Mouse (Mus musculus) liver, embryonic 15.5 days (tissue): ENCODE results near the gene Zbtb16. TPM values are rescaled to one million over a fixed set of nuclear protein-coding genes. Genes with fewer than 3 reads are reported as not detected.

ENCODE experiments used
- ATAC-seq: fragments of 200-750 bp; cut with Nextera tagmentation; 2 replicates; pipeline ENCODE4 v1.8.0; 2017; ENCODE audit warnings: moderate number of reproducible peaks, mild to moderate bottlenecking, moderate library complexity; ENCODE audit not compliant: insufficient read depth
- H3K27ac ChIP-seq: fragments of 300-500 bp; sonication (generic); replicated peaks from 2 replicates; pipeline ENCODE4 v1.5.1; 2015; ENCODE audit warnings: mild to moderate bottlenecking, inconsistent platforms
- H3K27me3 ChIP-seq: fragments of 300-500 bp; sonication (generic); 2 replicates; pipeline ENCODE4 v1.6.1; 2015; ENCODE audit warnings: mild to moderate bottlenecking, inconsistent platforms
- H3K36me3 ChIP-seq: fragments of 300-500 bp; sonication (generic); replicated peaks from 2 replicates; pipeline ENCODE4 v1.6.1; 2015; ENCODE audit warnings: moderate library complexity, mild to moderate bottlenecking, inconsistent platforms
- H3K4me1 ChIP-seq: fragments of 300-500 bp; sonication (generic); replicated peaks from 2 replicates; pipeline ENCODE4 v1.6.1; 2015; ENCODE audit warnings: inconsistent platforms
- H3K4me2 ChIP-seq: fragments of 300-500 bp; sonication (generic); 2 replicates; pipeline ENCODE4 v1.6.1; 2015; ENCODE audit warnings: moderate library complexity, mild to moderate bottlenecking, inconsistent platforms
- H3K4me3 ChIP-seq: fragments of 300-500 bp; sonication (generic); replicated peaks from 2 replicates; pipeline ENCODE4 v1.5.1; 2015; ENCODE audit warnings: mild to moderate bottlenecking, inconsistent platforms
- H3K9ac ChIP-seq: fragments of 300-500 bp; sonication (generic); 2 replicates; pipeline ENCODE4 v1.6.1; 2015; ENCODE audit warnings: moderate library complexity, mild to moderate bottlenecking, inconsistent platforms
- H3K9me3 ChIP-seq: fragments of 300-500 bp; sonication (generic); replicated peaks from 2 replicates; pipeline ENCODE4 v1.6.1; 2016; ENCODE audit warnings: inconsistent platforms
- WGBS: fragments of 180-500 bp; shearing (Covaris S2); methylation state at CpG from one replicate; pipeline ENCODE4 v1.1.7; 2015; ENCODE audit warnings: mixed read lengths; ENCODE audit not compliant: insufficient replicate concordance; 5-methylcytosine and 5-hydroxymethylcytosine counted together
- polyA plus RNA-seq: library from polyadenylated mRNA; unstranded; fragments of >200 nt; fragmentation: Nextera tagmentation; extraction: Ambion mirVana; gene quantifications from 2 replicates; pipeline ENCODE4 v1.2.1, GENCODE M21; 2015

Gene Zbtb16
- polyA plus RNA-seq, 1 experiment from 2014 or later, result 0.54 TPM

- no peak for ATAC-seq
Observed at GRCm38 (mm10) chr9:48724733-48725132, 111.3 kb downstream of the Zbtb16 start.

GRCm38 (mm10) chr9:48723511-48724304 lies 112.3 kb downstream of the Zbtb16 start:
- Histone ChIP-seq H3K4me3 (no peak overlapping the region), H3K36me3 (no peaks in the 10 kb centered on the region), H3K4me1 (peaks cover 16% of the 10 kb centered on the region), H3K9ac (no peak overlapping the region), H3K27me3 (0 out of 2 replicates have a peak, but pooled peaks cover 3% of the 10 kb centered on the region), H3K4me2 (peak overlapping the region; percentile 27), H3K27ac (peak overlapping the region; percentile 48; the same call in 1 of the 2 replicates), H3K9me3 (no peaks in the 10 kb centered on the region)
- ATAC-seq, result peak; percentile 90
- 11% methylated on average over 10 of the region's 10 CpGs for WGBS

More at GRCm38 (mm10) chr9:48724733-48725132, 111.3 kb downstream of the Zbtb16 start:
- no peak overlapping the region for H3K4me3 ChIP-seq
- H3K36me3 ChIP-seq, result no peaks in the 10 kb centered on the region
- H3K9me3 ChIP-seq, result no peaks in the 10 kb centered on the region
- H3K4me2 ChIP-seq, result no peak overlapping the region
- 38% methylated on average over 3 of the region's 3 CpGs for WGBS
- no peak overlapping the region for H3K27ac ChIP-seq
- peaks cover 6% of the 10 kb centered on the region; the same call in 1 of the 2 replicates for H3K27me3 ChIP-seq
- no peak overlapping the region for H3K9ac ChIP-seq
- H3K4me1 ChIP-seq, result peaks cover 16% of the 10 kb centered on the region

DNA sequence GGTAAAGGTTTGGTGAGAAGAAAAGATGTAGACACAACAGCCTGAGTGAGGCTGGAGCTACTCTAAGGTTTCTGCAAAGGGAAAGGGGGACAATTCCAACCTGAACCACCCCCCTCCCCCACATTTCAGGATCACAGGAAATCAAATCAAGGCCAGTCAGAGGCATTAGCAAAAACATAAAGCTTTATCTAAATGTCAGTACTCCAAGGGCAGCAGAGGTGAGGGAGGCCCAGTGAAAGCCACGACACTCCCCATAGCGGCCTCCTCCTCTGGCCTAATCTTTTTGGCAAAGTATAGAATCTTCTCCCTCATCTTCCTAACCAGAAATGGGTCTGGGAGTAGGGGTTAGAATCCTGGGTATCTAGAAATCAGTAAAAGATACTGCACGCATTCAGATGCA lies 113.0 kb downstream of the Zbtb16 start:
- Histone ChIP-seq H3K4me2 (peak overlapping the region; percentile 27; the same call in 1 of the 2 replicates), H3K27me3 (0 out of 2 replicates have a peak, but pooled peaks cover 3% of the 10 kb centered on the region), H3K36me3 (no peaks in the 10 kb centered on the region), H3K9ac (no peak overlapping the region), H3K9me3 (no peaks in the 10 kb centered on the region), H3K4me3 (no peak overlapping the region), H3K4me1 (peaks cover 16% of the 10 kb centered on the region), H3K27ac (no peak overlapping the region)
- no peak for ATAC-seq
- WGBS, result 10% methylated on average over 3 of the region's 3 CpGs

- ATAC-seq, result no peak
- Histone ChIP-seq H3K27me3 (0 out of 2 replicates have a peak, but pooled peaks cover 3% of the 10 kb centered on the region), H3K27ac (no peak overlapping the region), H3K36me3 (no peaks in the 10 kb centered on the region), H3K9me3 (no peaks in the 10 kb centered on the region), H3K4me1 (peaks cover 16% of the 10 kb centered on the region), H3K4me2 (no peak overlapping the region), H3K4me3 (no peak overlapping the region), H3K9ac (no peak overlapping the region)
- WGBS, result 56% methylated on average over 3 of the region's 3 CpGs
Observed at GRCm38 (mm10) chr9:48722261-48722920, 113.6 kb downstream of the Zbtb16 start.

DNA sequence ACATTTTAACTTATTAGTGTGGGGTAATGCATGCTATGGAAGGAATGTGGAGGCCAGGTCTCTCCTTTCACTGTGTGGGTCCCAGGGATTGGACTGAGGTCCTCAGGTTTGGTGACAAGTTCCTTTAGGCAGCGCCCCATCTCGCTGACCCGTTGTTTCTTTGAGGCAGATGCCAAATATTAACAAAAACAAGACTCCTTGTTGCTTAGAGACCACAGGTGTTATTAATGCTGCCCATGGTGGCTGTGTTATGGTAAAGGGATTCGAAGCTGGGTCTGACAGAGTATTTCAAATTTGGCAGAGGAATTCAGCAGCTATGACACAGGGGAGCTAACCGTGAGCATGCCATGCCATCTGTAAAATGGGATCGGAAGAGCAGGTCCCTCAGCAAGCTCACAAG lies 114.4 kb downstream of the Zbtb16 start:
- Histone ChIP-seq H3K4me1 (peaks cover 16% of the 10 kb centered on the region), H3K9me3 (no peaks in the 10 kb centered on the region), H3K9ac (no peak overlapping the region), H3K27ac (no peak overlapping the region), H3K4me3 (no peak overlapping the region), H3K36me3 (no peaks in the 10 kb centered on the region), H3K4me2 (no peak overlapping the region), H3K27me3 (0 out of 2 replicates have a peak, but pooled peaks cover 3% of the 10 kb centered on the region)
- 74% methylated on average over 6 of the region's 6 CpGs for WGBS
- no peak for ATAC-seq

GRCm38 (mm10) chr9:48721172-48721571 lies 114.8 kb downstream of the Zbtb16 start:
- ATAC-seq, result no peak
- H3K27me3 ChIP-seq, result 0 out of 2 replicates have a peak, but pooled peaks cover 3% of the 10 kb centered on the region
- no peaks in the 10 kb centered on the region for H3K9me3 ChIP-seq
- no peak overlapping the region for H3K4me3 ChIP-seq
- no peak overlapping the region for H3K9ac ChIP-seq
- peaks cover 16% of the 10 kb centered on the region for H3K4me1 ChIP-seq
- WGBS, result 62% methylated on average over 3 of the region's 3 CpGs
- H3K27ac ChIP-seq, result no peak overlapping the region
- H3K36me3 ChIP-seq, result no peaks in the 10 kb centered on the region
- no peak overlapping the region for H3K4me2 ChIP-seq

GRCm38 (mm10) chr9:48720251-48720963 lies 115.6 kb downstream of the Zbtb16 start:
- 57% methylated on average over 12 of the region's 12 CpGs for WGBS
- Histone ChIP-seq H3K9me3 (no peaks in the 10 kb centered on the region), H3K9ac (no peak overlapping the region), H3K27me3 (no peaks in the 10 kb centered on the region), H3K36me3 (no peaks in the 10 kb centered on the region), H3K4me3 (no peak overlapping the region), H3K4me2 (no peak overlapping the region), H3K27ac (no peak overlapping the region), H3K4me1 (peaks cover 16% of the 10 kb centered on the region)
- no peak for ATAC-seq

DNA sequence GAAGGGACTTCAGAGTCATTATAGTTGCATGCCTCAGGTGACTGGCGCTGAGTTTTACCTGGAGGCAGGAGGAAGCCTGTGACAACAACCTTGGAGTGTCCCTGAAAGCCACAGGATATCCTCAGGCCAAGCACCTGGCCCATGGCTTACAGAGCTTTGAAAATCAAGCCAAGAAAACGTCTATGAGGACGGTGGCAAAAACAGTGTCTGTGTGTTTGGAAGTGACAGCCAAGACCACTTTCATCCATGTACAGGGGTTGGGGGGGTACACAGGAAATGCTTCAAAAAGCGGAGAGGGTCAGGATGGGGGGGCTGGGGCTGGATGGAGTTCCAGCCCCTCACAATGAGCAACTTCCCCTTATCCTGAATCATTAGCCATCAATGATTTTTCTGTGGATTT lies 116.4 kb downstream of the Zbtb16 start:
- Histone ChIP-seq H3K36me3 (no peaks in the 10 kb centered on the region), H3K9ac (no peak overlapping the region), H3K27ac (no peak overlapping the region), H3K4me3 (no peak overlapping the region), H3K4me1 (peaks cover 16% of the 10 kb centered on the region), H3K4me2 (no peak overlapping the region), H3K9me3 (no peaks in the 10 kb centered on the region), H3K27me3 (no peaks in the 10 kb centered on the region)
- 62% methylated on average over 4 of the region's 4 CpGs for WGBS
- ATAC-seq, result no peak

DNA sequence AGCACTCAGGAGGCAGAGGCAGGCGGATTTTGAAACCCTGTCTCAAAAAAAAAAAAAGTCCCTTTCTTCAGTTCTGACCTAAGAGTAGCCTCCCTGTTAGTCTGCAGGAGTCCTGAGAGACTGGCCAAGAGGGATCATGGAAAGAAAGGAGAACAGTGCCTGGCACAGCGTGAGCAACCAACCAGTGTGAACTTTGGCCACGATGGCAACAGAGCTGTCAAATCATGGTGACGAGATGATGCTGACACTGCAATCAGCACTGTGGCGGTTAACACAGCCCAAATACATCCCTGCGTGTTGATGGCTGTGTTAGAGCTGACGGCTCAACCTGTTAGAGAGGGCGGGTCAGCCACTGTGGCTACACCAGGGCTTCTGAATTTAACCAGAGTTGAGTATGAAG lies 119.5 kb downstream of the Zbtb16 start:
- no peak overlapping the region for H3K4me2 ChIP-seq
- H3K4me3 ChIP-seq, result no peak overlapping the region
- 70% methylated on average over 8 of the region's 8 CpGs for WGBS
- no peak for ATAC-seq
- H3K9ac ChIP-seq, result no peak overlapping the region
- H3K27me3 ChIP-seq, result no peaks in the 10 kb centered on the region
- H3K9me3 ChIP-seq, result no peaks in the 10 kb centered on the region
- peaks cover 13% of the 10 kb centered on the region for H3K4me1 ChIP-seq
- H3K36me3 ChIP-seq, result no peaks in the 10 kb centered on the region
- no peak overlapping the region for H3K27ac ChIP-seq

GRCm38 (mm10) chr9:48715042-48715441 lies 121.0 kb downstream of the Zbtb16 start:
- ATAC-seq, result no peak
- H3K9ac ChIP-seq, result no peak overlapping the region
- no peak overlapping the region for H3K4me3 ChIP-seq
- no peak overlapping the region for H3K27ac ChIP-seq
- no peaks in the 10 kb centered on the region for H3K36me3 ChIP-seq
- 42% methylated on average over 8 of the region's 8 CpGs for WGBS
- peaks cover 28% of the 10 kb centered on the region for H3K4me1 ChIP-seq
- no peaks in the 10 kb centered on the region for H3K9me3 ChIP-seq
- H3K4me2 ChIP-seq, result no peak overlapping the region
- no peaks in the 10 kb centered on the region for H3K27me3 ChIP-seq

DNA sequence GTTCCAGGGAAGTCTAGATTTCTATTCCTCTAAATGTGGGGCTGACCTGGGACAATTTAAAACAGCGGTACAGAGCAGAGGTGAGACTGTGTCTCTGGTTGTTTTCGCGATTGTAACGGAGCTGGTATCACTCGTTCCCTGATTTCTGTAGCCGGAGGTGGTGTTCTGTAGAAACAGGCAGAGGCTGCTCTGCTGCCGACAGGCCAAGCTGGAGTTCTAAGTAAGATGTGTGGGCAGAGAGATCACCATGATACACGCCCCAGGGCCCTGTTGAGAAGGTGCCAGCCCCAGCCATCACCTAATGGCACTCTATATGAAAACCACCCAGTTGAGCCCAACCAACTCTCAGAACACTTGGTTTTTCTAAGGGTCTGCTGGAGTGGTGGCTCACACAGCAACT lies 122.2 kb downstream of the Zbtb16 start:
- H3K36me3 ChIP-seq, result no peaks in the 10 kb centered on the region

More for the DNA sequence above, 122.2 kb downstream of the Zbtb16 start:
- Histone ChIP-seq H3K4me2 (no peak overlapping the region), H3K27ac (no peak overlapping the region), H3K9me3 (no peaks in the 10 kb centered on the region), H3K9ac (no peak overlapping the region), H3K27me3 (no peaks in the 10 kb centered on the region), H3K4me3 (no peak overlapping the region), H3K4me1 (peaks cover 28% of the 10 kb centered on the region)
- no peak for ATAC-seq
- 77% methylated on average over 8 of the region's 8 CpGs for WGBS
